ENCODE assay signal across 29 mouse cellular contexts in genomic region chr3:30050795-30051194, GRCm38 (mm10).
DNase-seq lines count a peak whose midpoint lies in the region; ATAC-seq lines count a peak whose summit lies in the region.
"Had no signal": no experiment of that assay in that cellular context is flagged by ENCODE, and none has a peak within 500 bp of the region (broad histone marks: within the 10 kb centered on the region; RNA-seq: fewer than 3 reads in every experiment).

No protein-coding gene starts in this region.

- no peak overlapping the region for H3K4me3 ChIP-seq in intestine, embryonic 15.5 days (replicated peaks)
- H3K4me3 ChIP-seq in intestine, embryonic 16.5 days (ENCODE audit: low read length) = no peak overlapping the region
- H3K4me3 ChIP-seq: embryonic facial prominence, embryonic 13.5 days; embryonic facial prominence, embryonic 15.5 days; erythroblast, embryonic 14.5 days; forebrain, embryonic 10.5 days; forebrain, embryonic 12.5 days had no signal

- no peak overlapping the region for H3K4me2 ChIP-seq in intestine, embryonic 15.5 days (replicated peaks)
- no peak overlapping the region for H3K4me2 ChIP-seq in intestine, embryonic 16.5 days (ENCODE audit: low read depth, low read length)
- H3K4me2 ChIP-seq: embryonic facial prominence, embryonic 13.5 days; embryonic facial prominence, embryonic 15.5 days; forebrain, embryonic 12.5 days had no signal

- peak; percentile 16; the same call in 1 of the 2 replicates for ATAC-seq in intestine, embryonic 15.5 days
- ATAC-seq in intestine, embryonic 16.5 days = no peak
- ATAC-seq: CD4-positive, CD25-positive, alpha-beta regulatory T cell, adult 4 months; forebrain, embryonic 14.5 days; Patski had no signal

- H3K36me3 ChIP-seq in intestine, embryonic 15.5 days = no peaks in the 10 kb centered on the region
- no peaks in the 10 kb centered on the region for H3K36me3 ChIP-seq in intestine, embryonic 16.5 days (ENCODE audit: control insufficient read depth, insufficient read depth, low read length)
- H3K36me3 ChIP-seq: embryonic facial prominence, embryonic 13.5 days; embryonic facial prominence, embryonic 15.5 days; forebrain, embryonic 10.5 days; forebrain, embryonic 12.5 days; G1E had no signal

- H3K27me3 ChIP-seq in intestine, embryonic 15.5 days (replicated peaks) = peaks cover 4% of the 10 kb centered on the region; the same call in 1 of the 2 replicates
- H3K27me3 ChIP-seq in intestine, embryonic 16.5 days (replicated peaks; ENCODE audit: control insufficient read depth, insufficient read depth, low read length) = peaks cover 9% of the 10 kb centered on the region; the same call in 1 of the 2 replicates
- H3K27me3 ChIP-seq: CH12.LX; embryonic facial prominence, embryonic 13.5 days; embryonic facial prominence, embryonic 15.5 days; forebrain, embryonic 12.5 days had no signal

- 0 out of 2 replicates have a peak, but pooled peaks cover 3% of the 10 kb centered on the region for H3K4me1 ChIP-seq in intestine, embryonic 15.5 days (replicated peaks)
- peaks cover 8% of the 10 kb centered on the region for H3K4me1 ChIP-seq in intestine, embryonic 16.5 days (ENCODE audit: control insufficient read depth, insufficient read depth, low read length)
- H3K4me1 ChIP-seq: embryonic facial prominence, embryonic 13.5 days; embryonic facial prominence, embryonic 15.5 days; forebrain, embryonic 12.5 days had no signal

- peak; percentile 20 for DNase-seq in urinary bladder, postnatal 14 days (ENCODE audit: low spot score)
- DNase-seq in urinary bladder, postnatal 10 days (ENCODE audit: low spot score) = no peak
- DNase-seq in ZHBTc4 (ENCODE audit: low read depth, low spot score) = peak; percentile 30
- peak; percentile 76 for DNase-seq in large intestine, adult 2 months (ENCODE audit: low read depth, low spot score)
- no peak for DNase-seq in left cerebral cortex, adult 8-10 months (ENCODE audit: low spot score in 2 of 2)
- DNase-seq in spleen, adult 18-20 months = no peak
- DNase-seq: adrenal gland, adult 2 months; adrenal gland, postnatal 10 days; adrenal gland, postnatal 25 days; B cell, adult 2 months; cerebellum, adult 11 months; cerebellum, adult 18-20 months; cerebellum, adult 8-10 months; cerebellum, adult 9-11 months; cerebellum, postnatal 14 days; cerebellum, postnatal 36 days; embryo, embryonic 11 days had no signal

- WGBS in intestine, embryonic 15.5 days = 39% methylated on average over 5 of the region's 5 CpGs
- 30% methylated on average over 5 of the region's 5 CpGs for WGBS in intestine, embryonic 16.5 days
- 24% methylated on average over 5 of the region's 5 CpGs for WGBS in large intestine, adult 2 months

- no peak overlapping the region for H3K27ac ChIP-seq in intestine, embryonic 15.5 days
- no peak overlapping the region for H3K27ac ChIP-seq in intestine, embryonic 16.5 days (ENCODE audit: low read length)
- H3K27ac ChIP-seq: embryonic facial prominence, embryonic 13.5 days; embryonic facial prominence, embryonic 15.5 days; forebrain, embryonic 10.5 days; forebrain, embryonic 12.5 days had no signal

- no peak overlapping the region for H3K9ac ChIP-seq in intestine, embryonic 15.5 days
- H3K9ac ChIP-seq in intestine, embryonic 16.5 days (ENCODE audit: low read depth, low read length) = no peak overlapping the region
- H3K9ac ChIP-seq: embryonic facial prominence, embryonic 13.5 days; embryonic facial prominence, embryonic 15.5 days; forebrain, embryonic 12.5 days had no signal

- no peaks in the 10 kb centered on the region for H3K9me3 ChIP-seq in intestine, embryonic 15.5 days
- no peaks in the 10 kb centered on the region for H3K9me3 ChIP-seq in intestine, embryonic 16.5 days (ENCODE audit: control insufficient read depth, low read length)
- H3K9me3 ChIP-seq: embryonic facial prominence, embryonic 13.5 days; embryonic facial prominence, embryonic 15.5 days; forebrain, embryonic 10.5 days; forebrain, embryonic 12.5 days had no signal

Comparison
In these comparisons a context has a peak if more than half of its experiments do, and no peak if none do; other contexts are left out.
1. DNase-seq: peak in urinary bladder, postnatal 14 days (single experiment), ZHBTc4 (single experiment) and large intestine, adult 2 months (single experiment); none in urinary bladder, postnatal 10 days (single experiment), left cerebral cortex, adult 8-10 months (0 of 2) and spleen, adult 18-20 months (0 of 2).